Mouse (Mus musculus) midbrain, embryonic 14.5 days (tissue): Measurements from ENCODE around the gene Plin5. TPM values are rescaled to one million over a fixed set of nuclear protein-coding genes. Genes with fewer than 3 reads are reported as not detected.
"Not testable (repeated sequence)": the region's sequence is repeated elsewhere in the genome, so short reads cannot be mapped to it uniquely, and the experiment has no call there.

Experiments used
- ATAC-seq: fragments of 200-750 bp; cut with Nextera tagmentation; 2 replicates; pipeline ENCODE4 v1.8.0; 2017; ENCODE audit warnings: moderate number of reproducible peaks, moderate library complexity; ENCODE audit not compliant: low FRiP score, low TSS enrichment
- DNase-seq: peaks from one replicate; pipeline ENCODE4 v3.0.0-alpha.2; 2015
- H3K27ac ChIP-seq: fragments of 300-500 bp; sonication (generic); replicated peaks from 2 replicates; pipeline ENCODE4 v1.5.1; 2014; ENCODE audit warnings: mild to moderate bottlenecking, low read depth, low read length, moderate library complexity
- H3K27me3 ChIP-seq: fragments of 300-500 bp; sonication (generic); 2 replicates; pipeline ENCODE4 v1.6.1; 2014; ENCODE audit warnings: low read length, control low read depth, mixed read lengths; ENCODE audit not compliant: control insufficient read depth, insufficient read depth
- H3K36me3 ChIP-seq: fragments of 300-500 bp; sonication (generic); 2 replicates; pipeline ENCODE4 v1.6.1; 2014; ENCODE audit warnings: low read length, control low read depth; ENCODE audit not compliant: control insufficient read depth, insufficient read depth
- H3K4me1 ChIP-seq: fragments of 300-500 bp; sonication (generic); 2 replicates; pipeline ENCODE4 v1.6.1; 2014; ENCODE audit warnings: mild to moderate bottlenecking, antibody characterized with exemption, low read length, control low read depth; ENCODE audit not compliant: control insufficient read depth, insufficient read depth
- H3K4me2 ChIP-seq: fragments of 300-500 bp; sonication (generic); 2 replicates; pipeline ENCODE4 v1.6.1; 2014; ENCODE audit warnings: mild to moderate bottlenecking, low read length, moderate library complexity
- H3K4me3 ChIP-seq: fragments of 300-500 bp; sonication (generic); replicated peaks from 2 replicates; pipeline ENCODE4 v1.5.1; 2014; ENCODE audit warnings: low read depth, low read length
- H3K9ac ChIP-seq: fragments of 300-500 bp; sonication (generic); replicated peaks from 2 replicates; pipeline ENCODE4 v1.6.1; 2014; ENCODE audit warnings: mild to moderate bottlenecking, low read length, moderate library complexity
- H3K9me3 ChIP-seq: fragments of 300-500 bp; sonication (generic); 2 replicates; pipeline ENCODE4 v1.6.1; 2016; ENCODE audit warnings: low read length, control low read depth, mixed read lengths; ENCODE audit not compliant: control insufficient read depth
- WGBS: fragments of 180-500 bp; shearing (Covaris S2); extraction: QIAGEN DNeasy Blood & Tissue Kit; methylation state at CpG from one replicate; pipeline ENCODE4 v1.1.7; 2014; 5-methylcytosine and 5-hydroxymethylcytosine counted together
- polyA plus RNA-seq: library from polyadenylated mRNA; unstranded; fragments of >200 nt; fragmentation: Nextera tagmentation; extraction: Ambion mirVana; gene quantifications from 2 replicates; pipeline ENCODE4 v1.2.1, GENCODE M21; 2014

Plin5 gene
- polyA plus RNA-seq, 1 experiment from 2014 or later, result 0.55 TPM

GRCm38 (mm10) chr17:56077523-56077922, 39.9 kb downstream of the Plin5 start:
- Histone ChIP-seq H3K9ac (no peak overlapping the region), H3K4me1 (peaks cover 33% of the 10 kb centered on the region), H3K4me2 (no peak overlapping the region), H3K9me3 (no peaks in the 10 kb centered on the region), H3K4me3 (no peak overlapping the region), H3K36me3 (peaks cover 14% of the 10 kb centered on the region), H3K27ac (no peak overlapping the region), H3K27me3 (no peaks in the 10 kb centered on the region)
- ATAC-seq (no peak), DNase-seq (no peak)
- 86% methylated on average over 5 of the region's 5 CpGs for WGBS

- Histone ChIP-seq H3K36me3 (peaks cover 34% of the 10 kb centered on the region), H3K4me1 (peaks cover 10% of the 10 kb centered on the region), H3K4me3 (peak within 1 kb of the TSS; percentile 85), H3K4me2 (peak within 1 kb of the TSS; percentile 77), H3K9me3 (no peaks in the 10 kb centered on the region), H3K27ac (peak within 1 kb of the TSS; percentile 87), H3K9ac (peak within 1 kb of the TSS; percentile 79), H3K27me3 (no peaks in the 10 kb centered on the region)
- peak; percentile 98 for DNase-seq
- under 1% methylated on average over 35 of the region's 35 CpGs for WGBS
- ATAC-seq, result peak; percentile 61
These were observed 42.6 kb downstream of the Plin5 start, which contains the start of gene Ubxn6 for GRCm38 (mm10) chr17:56074827-56075208. Ubxn6 (minus strand) TSS chr17:56075028.

GRCm38 (mm10) chr17:56074097-56074826, 43.1 kb downstream of the Plin5 start:
- H3K36me3 ChIP-seq, result peaks cover 40% of the 10 kb centered on the region
- H3K27me3 ChIP-seq, result no peaks in the 10 kb centered on the region
- H3K9ac ChIP-seq, result peak overlapping the region; percentile 79
- H3K4me2 ChIP-seq, result peak overlapping the region; percentile 77
- ATAC-seq (0 out of 2 replicates have a peak, but pooled peaks have one; percentile 6), DNase-seq (peak; percentile 75)
- H3K9me3 ChIP-seq, result no peaks in the 10 kb centered on the region
- peaks cover 10% of the 10 kb centered on the region for H3K4me1 ChIP-seq
- H3K27ac ChIP-seq, result peak overlapping the region; percentile 87
- peak overlapping the region; percentile 85 for H3K4me3 ChIP-seq
- WGBS, result 9% methylated on average over 22 of the region's 22 CpGs

- WGBS, result 93% methylated on average over 5 of the region's 5 CpGs
- peaks cover 60% of the 10 kb centered on the region for H3K36me3 ChIP-seq
- no peaks in the 10 kb centered on the region for H3K9me3 ChIP-seq
- H3K27me3 ChIP-seq, result no peaks in the 10 kb centered on the region
- H3K9ac ChIP-seq, result no peak overlapping the region
- ATAC-seq, result no peak
- H3K4me1 ChIP-seq, result peaks cover 10% of the 10 kb centered on the region
- H3K27ac ChIP-seq, result no peak overlapping the region
- H3K4me3 ChIP-seq, result no peak overlapping the region
- no peak for DNase-seq
- H3K4me2 ChIP-seq, result no peak overlapping the region
These were observed 45.2 kb downstream of the Plin5 start for GRCm38 (mm10) chr17:56072243-56072642.

- peaks cover 10% of the 10 kb centered on the region for H3K4me1 ChIP-seq
- DNase-seq, result no peak
- H3K9me3 ChIP-seq, result no peaks in the 10 kb centered on the region
- H3K9ac ChIP-seq, result no peak overlapping the region
- no peak overlapping the region for H3K4me3 ChIP-seq
- H3K27me3 ChIP-seq, result no peaks in the 10 kb centered on the region
- no peak overlapping the region for H3K27ac ChIP-seq
- no peak overlapping the region for H3K4me2 ChIP-seq
- H3K36me3 ChIP-seq, result peaks cover 68% of the 10 kb centered on the region
- no peak for ATAC-seq
These were observed 46.3 kb downstream of the Plin5 start for GRCm38 (mm10) chr17:56071126-56071525.

- no peaks in the 10 kb centered on the region for H3K27me3 ChIP-seq
- no peak overlapping the region for H3K4me3 ChIP-seq
- no peak overlapping the region for H3K4me2 ChIP-seq
- no peaks in the 10 kb centered on the region for H3K9me3 ChIP-seq
- 96% methylated on average over 14 of the region's 14 CpGs for WGBS
- H3K4me1 ChIP-seq, result peaks cover 3% of the 10 kb centered on the region
- peaks cover 79% of the 10 kb centered on the region for H3K36me3 ChIP-seq
- no peak overlapping the region for H3K9ac ChIP-seq
- H3K27ac ChIP-seq, result no peak overlapping the region
- no peak for DNase-seq
- ATAC-seq, result no peak
These were observed 48.3 kb downstream of the Plin5 start for GRCm38 (mm10) chr17:56069066-56069465.

- Histone ChIP-seq H3K4me2 (no peak overlapping the region), H3K27me3 (no peaks in the 10 kb centered on the region), H3K4me3 (no peak overlapping the region), H3K36me3 (peaks cover 81% of the 10 kb centered on the region), H3K9me3 (no peaks in the 10 kb centered on the region), H3K9ac (no peak overlapping the region), H3K4me1 (no peaks in the 10 kb centered on the region), H3K27ac (no peak overlapping the region)
- DNase-seq (no peak), ATAC-seq (no peak)
These were observed 50.9 kb downstream of the Plin5 start for GRCm38 (mm10) chr17:56066451-56066850.

- not testable (repeated sequence) for H3K4me3 ChIP-seq, H3K4me1 ChIP-seq, DNase-seq, ATAC-seq, H3K9ac ChIP-seq, H3K27ac ChIP-seq, H3K9me3 ChIP-seq, H3K27me3 ChIP-seq, H3K4me2 ChIP-seq
- peaks cover 74% of the 10 kb centered on the region for H3K36me3 ChIP-seq
- WGBS, result 88% methylated on average over 6 of the region's 6 CpGs
These were observed 51.7 kb downstream of the Plin5 start for GRCm38 (mm10) chr17:56065715-56066114.

- no peak overlapping the region for H3K4me3 ChIP-seq
- no peak overlapping the region for H3K9ac ChIP-seq
- H3K9me3 ChIP-seq, result no peaks in the 10 kb centered on the region
- H3K27ac ChIP-seq, result no peak overlapping the region
- no peak for DNase-seq
- peaks cover 51% of the 10 kb centered on the region for H3K36me3 ChIP-seq
- H3K4me2 ChIP-seq, result no peak overlapping the region
- H3K4me1 ChIP-seq, result no peaks in the 10 kb centered on the region
- H3K27me3 ChIP-seq, result no peaks in the 10 kb centered on the region
- WGBS, result 95% methylated on average over 7 of the region's 7 CpGs
- ATAC-seq, result no peak
These were observed 55.3 kb downstream of the Plin5 start for GRCm38 (mm10) chr17:56062081-56062480.
